Mouse (Mus musculus): Measurements from ENCODE around the gene Tmco5b.

Tmco5b gene

GRCm38 (mm10) chr2:113285432-113285831 lies at the start of gene Tmco5b:
Gene Tmco5b (plus strand): TSS chr2:113285732.
- DNase-seq (ENCODE audit: low spot score in 2 of 2), result no peak

- DNase-seq (ENCODE audit: low spot score in 2 of 2), result no peak
Measured at GRCm38 (mm10) chr2:113236993-113237392, 48.5 kb upstream of the Tmco5b start.

GRCm38 (mm10) chr2:113238871-113239270 lies 46.7 kb upstream of the Tmco5b start:
- DNase-seq (ENCODE audit: low spot score in 2 of 2), result no peak

- no peak for DNase-seq (ENCODE audit: low spot score in 2 of 2)
Measured at GRCm38 (mm10) chr2:113302349-113303239, 17.1 kb downstream of the Tmco5b start.

- no peak for DNase-seq (ENCODE audit: low spot score in 2 of 2)
Measured at GRCm38 (mm10) chr2:113303240-113303538, 17.7 kb downstream of the Tmco5b start.

- peak in 1 of 2 experiments; percentile 38 for DNase-seq (ENCODE audit: low spot score in 2 of 2)
Measured at GRCm38 (mm10) chr2:113305339-113305738, 19.8 kb downstream of the Tmco5b start.

GRCm38 (mm10) chr2:113311211-113311610 lies 25.7 kb downstream of the Tmco5b start:
- DNase-seq (ENCODE audit: low spot score in 2 of 2), result no peak

- DNase-seq (ENCODE audit: low spot score in 2 of 2), result no peak
Measured at GRCm38 (mm10) chr2:113323016-113323415, 37.5 kb downstream of the Tmco5b start.

GRCm38 (mm10) chr2:113333799-113334541 lies 48.4 kb downstream of the Tmco5b start:
- DNase-seq (ENCODE audit: low spot score in 2 of 2), result no peak

- DNase-seq (ENCODE audit: low spot score in 2 of 2), result no peak
Measured at GRCm38 (mm10) chr2:113335561-113336294, 50.2 kb downstream of the Tmco5b start.

GRCm38 (mm10) chr2:113344536-113344935 lies 59.0 kb downstream of the Tmco5b start:
- DNase-seq (ENCODE audit: low spot score in 2 of 2), result no peak

All from urinary bladder, adult 18-20 months (tissue).